Mouse (Mus musculus) hindbrain, embryonic 13.5 days (tissue): Measurements from ENCODE around the gene Siva1. TPM values are rescaled to one million over a fixed set of nuclear protein-coding genes. Genes with fewer than 3 reads are reported as not detected.

Experiments used
- ATAC-seq: fragments of 200-750 bp; cut with Nextera tagmentation; 2 replicates; pipeline ENCODE4 v1.8.0; 2017; ENCODE audit warnings: moderate TSS enrichment; ENCODE audit not compliant: low FRiP score
- H3K27ac ChIP-seq: fragments of 300-500 bp; sonication (generic); 2 replicates; pipeline ENCODE4 v1.5.1; 2015; ENCODE audit warnings: inconsistent platforms, mild to moderate bottlenecking, moderate library complexity
- H3K27me3 ChIP-seq: fragments of 300-500 bp; sonication (generic); 2 replicates; pipeline ENCODE4 v1.6.1; 2015; ENCODE audit warnings: mild to moderate bottlenecking, inconsistent platforms
- H3K36me3 ChIP-seq: fragments of 300-500 bp; sonication (generic); 2 replicates; pipeline ENCODE4 v1.6.1; 2015; ENCODE audit warnings: mild to moderate bottlenecking, inconsistent platforms
- H3K4me1 ChIP-seq: fragments of 300-500 bp; sonication (generic); replicated peaks from 2 replicates; pipeline ENCODE4 v1.6.1; 2015; ENCODE audit warnings: inconsistent platforms
- H3K4me2 ChIP-seq: fragments of 300-500 bp; sonication (generic); 2 replicates; pipeline ENCODE4 v1.6.1; 2015; ENCODE audit warnings: inconsistent platforms, mild to moderate bottlenecking, moderate library complexity
- H3K4me3 ChIP-seq: fragments of 300-500 bp; sonication (generic); 2 replicates; pipeline ENCODE4 v1.5.1; 2015; ENCODE audit warnings: mild to moderate bottlenecking, inconsistent platforms
- H3K9ac ChIP-seq: fragments of 300-500 bp; sonication (generic); 2 replicates; pipeline ENCODE4 v1.6.1; 2015; ENCODE audit warnings: mild to moderate bottlenecking, inconsistent platforms
- H3K9me3 ChIP-seq: fragments of 300-500 bp; sonication (generic); 2 replicates; pipeline ENCODE4 v1.6.1; 2016; ENCODE audit warnings: inconsistent platforms
- WGBS: fragments of 180-500 bp; shearing (Covaris S2); methylation state at CpG from one replicate; pipeline ENCODE4 v1.1.7; 2015; 5-methylcytosine and 5-hydroxymethylcytosine counted together
- polyA plus RNA-seq: library from polyadenylated mRNA; unstranded; fragments of >200 nt; fragmentation: Nextera tagmentation; extraction: Ambion mirVana; gene quantifications from 2 replicates; pipeline ENCODE4 v1.2.1, GENCODE M21; 2015

The Siva1 gene
- polyA plus RNA-seq, 1 experiment from 2014 or later: 63.8 TPM

- Histone ChIP-seq H3K27ac (no peak overlapping the region), H3K9ac (no peak overlapping the region), H3K27me3 (peaks cover 2% of the 10 kb centered on the region; the same call in 1 of the 2 replicates), H3K36me3 (no peaks in the 10 kb centered on the region), H3K4me1 (peaks cover 9% of the 10 kb centered on the region), H3K9me3 (no peaks in the 10 kb centered on the region), H3K4me2 (no peak overlapping the region), H3K4me3 (no peak overlapping the region)
- WGBS: 65% methylated on average over 7 of the region's 7 CpGs
- no peak for ATAC-seq
These were observed 17.2 kb upstream of the Siva1 start for GRCm38 (mm10) chr12:112627097-112627881.

- no peak overlapping the region for H3K4me3 ChIP-seq
- H3K9ac ChIP-seq: no peak overlapping the region
- no peak for ATAC-seq
- no peaks in the 10 kb centered on the region for H3K36me3 ChIP-seq
- no peaks in the 10 kb centered on the region for H3K9me3 ChIP-seq
- peaks cover 9% of the 10 kb centered on the region for H3K4me1 ChIP-seq
- H3K27ac ChIP-seq: no peak overlapping the region
- H3K4me2 ChIP-seq: no peak overlapping the region
- no peaks in the 10 kb centered on the region for H3K27me3 ChIP-seq
- WGBS: 88% methylated on average over 6 of the region's 6 CpGs
These were observed 16.3 kb upstream of the Siva1 start for GRCm38 (mm10) chr12:112628197-112628596.

- peaks cover 9% of the 10 kb centered on the region for H3K4me1 ChIP-seq
- 0 out of 2 replicates have a peak overlapping the region, but pooled peaks have one; percentile 20 for H3K9ac ChIP-seq
- WGBS: 39% methylated on average over 19 of the region's 19 CpGs
- ATAC-seq: peak; percentile 50
- peak overlapping the region; percentile 45 for H3K4me2 ChIP-seq
- no peaks in the 10 kb centered on the region for H3K36me3 ChIP-seq
- no peaks in the 10 kb centered on the region for H3K27me3 ChIP-seq
- H3K27ac ChIP-seq: no peak overlapping the region
- H3K4me3 ChIP-seq: no peak overlapping the region
- H3K9me3 ChIP-seq: no peaks in the 10 kb centered on the region
These were observed 15.4 kb upstream of the Siva1 start for GRCm38 (mm10) chr12:112628928-112629721.

- Histone ChIP-seq H3K4me1 (peaks cover 9% of the 10 kb centered on the region), H3K27ac (no peak overlapping the region), H3K9ac (no peak overlapping the region), H3K36me3 (no peaks in the 10 kb centered on the region), H3K9me3 (no peaks in the 10 kb centered on the region), H3K27me3 (no peaks in the 10 kb centered on the region), H3K4me2 (no peak overlapping the region), H3K4me3 (no peak overlapping the region)
- WGBS: 95% methylated on average over 12 of the region's 12 CpGs
- no peak for ATAC-seq
These were observed 14.4 kb upstream of the Siva1 start for GRCm38 (mm10) chr12:112630029-112630428.

GRCm38 (mm10) chr12:112630796-112631195 is 13.7 kb upstream of the Siva1 start:
- Histone ChIP-seq H3K4me1 (peaks cover 9% of the 10 kb centered on the region), H3K27ac (no peak overlapping the region), H3K4me3 (no peak overlapping the region), H3K27me3 (no peaks in the 10 kb centered on the region), H3K9me3 (no peaks in the 10 kb centered on the region), H3K36me3 (no peaks in the 10 kb centered on the region), H3K9ac (no peak overlapping the region), H3K4me2 (no peak overlapping the region)
- ATAC-seq: no peak
- whole genome bisulfite sequencing: 89% methylated on average over 5 of the region's 5 CpGs

GRCm38 (mm10) chr12:112631472-112631871 is 13.0 kb upstream of the Siva1 start:
- Histone ChIP-seq H3K27ac (no peak overlapping the region), H3K9ac (no peak overlapping the region), H3K4me3 (no peak overlapping the region), H3K27me3 (no peaks in the 10 kb centered on the region), H3K9me3 (no peaks in the 10 kb centered on the region), H3K4me1 (peaks cover 9% of the 10 kb centered on the region), H3K4me2 (no peak overlapping the region), H3K36me3 (no peaks in the 10 kb centered on the region)
- ATAC-seq: no peak
- WGBS: 48% methylated on average over 1 of the region's 1 CpGs

GRCm38 (mm10) chr12:112632084-112632777 is 12.2 kb upstream of the Siva1 start:
- ATAC-seq: no peak
- no peak overlapping the region for H3K4me3 ChIP-seq
- H3K27ac ChIP-seq: no peak overlapping the region
- 76% methylated on average over 11 of the region's 11 CpGs for WGBS
- H3K9ac ChIP-seq: no peak overlapping the region
- peaks cover 9% of the 10 kb centered on the region for H3K4me1 ChIP-seq
- no peak overlapping the region for H3K4me2 ChIP-seq
- H3K36me3 ChIP-seq: no peaks in the 10 kb centered on the region
- no peaks in the 10 kb centered on the region for H3K9me3 ChIP-seq
- no peaks in the 10 kb centered on the region for H3K27me3 ChIP-seq

- H3K9me3 ChIP-seq: no peaks in the 10 kb centered on the region
- H3K27me3 ChIP-seq: no peaks in the 10 kb centered on the region
- H3K4me2 ChIP-seq: no peak overlapping the region
- no peaks in the 10 kb centered on the region for H3K36me3 ChIP-seq
- no peak for ATAC-seq
- H3K27ac ChIP-seq: no peak overlapping the region
- peaks cover 9% of the 10 kb centered on the region for H3K4me1 ChIP-seq
- no peak overlapping the region for H3K9ac ChIP-seq
- WGBS: 88% methylated on average over 5 of the region's 5 CpGs
- no peak overlapping the region for H3K4me3 ChIP-seq
These were observed 11.6 kb upstream of the Siva1 start for GRCm38 (mm10) chr12:112632907-112633306.

GRCm38 (mm10) chr12:112633686-112634085 is 10.8 kb upstream of the Siva1 start:
- no peak overlapping the region for H3K9ac ChIP-seq
- no peaks in the 10 kb centered on the region for H3K36me3 ChIP-seq
- no peak overlapping the region for H3K27ac ChIP-seq
- H3K4me2 ChIP-seq: no peak overlapping the region
- peaks cover 9% of the 10 kb centered on the region for H3K4me1 ChIP-seq
- H3K4me3 ChIP-seq: no peak overlapping the region
- no peak for ATAC-seq
- WGBS: 75% methylated on average over 9 of the region's 9 CpGs
- no peaks in the 10 kb centered on the region for H3K27me3 ChIP-seq
- H3K9me3 ChIP-seq: no peaks in the 10 kb centered on the region

- WGBS: 87% methylated on average over 10 of the region's 10 CpGs
- Histone ChIP-seq H3K27me3 (no peaks in the 10 kb centered on the region), H3K4me2 (no peak overlapping the region), H3K4me1 (0 out of 2 replicates have a peak, but pooled peaks cover 4% of the 10 kb centered on the region), H3K27ac (no peak overlapping the region), H3K4me3 (no peak overlapping the region), H3K36me3 (no peaks in the 10 kb centered on the region), H3K9ac (no peak overlapping the region), H3K9me3 (no peaks in the 10 kb centered on the region)
- no peak for ATAC-seq
These were observed 5.0 kb upstream of the Siva1 start for GRCm38 (mm10) chr12:112639526-112639925.

- H3K27me3 ChIP-seq: no peaks in the 10 kb centered on the region
- H3K9ac ChIP-seq: no peak overlapping the region
- no peaks in the 10 kb centered on the region for H3K9me3 ChIP-seq
- H3K4me2 ChIP-seq: no peak overlapping the region
- H3K4me3 ChIP-seq: no peak overlapping the region
- 96% methylated on average over 6 of the region's 6 CpGs for WGBS
- no peak overlapping the region for H3K27ac ChIP-seq
- H3K36me3 ChIP-seq: peaks cover 10% of the 10 kb centered on the region
- no peak for ATAC-seq
- peaks cover 23% of the 10 kb centered on the region for H3K4me1 ChIP-seq
These were observed 1.4 kb upstream of the Siva1 start for GRCm38 (mm10) chr12:112643126-112643525.

GRCm38 (mm10) chr12:112644855-112645506 is 502 bp downstream of the Siva1 start:
- H3K9ac ChIP-seq: peak overlapping the region; percentile 83
- H3K27ac ChIP-seq: peak overlapping the region; percentile 88
- WGBS: under 1% methylated on average over 75 of the region's 75 CpGs
- H3K4me2 ChIP-seq: peak overlapping the region; percentile 88
- peak; percentile 72; the same call in 1 of the 2 replicates for ATAC-seq
- peaks cover 23% of the 10 kb centered on the region for H3K4me1 ChIP-seq
- H3K27me3 ChIP-seq: no peaks in the 10 kb centered on the region
- H3K9me3 ChIP-seq: no peaks in the 10 kb centered on the region
- H3K36me3 ChIP-seq: peaks cover 29% of the 10 kb centered on the region
- peak overlapping the region; percentile 69 for H3K4me3 ChIP-seq
